Mouse (Mus musculus) ES-E14 (cell line): Measurements from ENCODE around the gene Nhs. TPM values are rescaled to one million over a fixed set of nuclear protein-coding genes. Genes with fewer than 3 reads are reported as not detected.

ENCODE experiments used
- DNase-seq: peaks from one replicate; pipeline ENCODE4 v3.0.0-alpha.2; 2013; ENCODE audit warnings: low read depth, low spot score
- H3K27ac ChIP-seq: 2 replicates; pipeline ENCODE4 v1.5.1; 2012; ENCODE audit warnings: low read depth, mild to moderate bottlenecking, low read length, moderate library complexity, mixed read lengths; ENCODE audit not compliant: poor library complexity, insufficient read depth, severe bottlenecking
- H3K36me3 ChIP-seq: 2 replicates; pipeline ENCODE4 v1.6.1; 2012; ENCODE audit warnings: mild to moderate bottlenecking, low read length, moderate library complexity, mixed read lengths; ENCODE audit not compliant: control insufficient read depth, poor library complexity, insufficient read depth, severe bottlenecking
- H3K4me1 ChIP-seq, 2 experiments: fragments of 150-350 bp in 1 of 2; sonication (generic) in 1 of 2; 2 replicates each; pipeline ENCODE4 v1.6.1; 2012; ENCODE audit warnings: low read length in 2 of 2, mild to moderate bottlenecking in 1 of 2, mixed read lengths in 1 of 2; ENCODE audit not compliant: control insufficient read depth in 2 of 2, insufficient read depth in 2 of 2, poor library complexity in 1 of 2
- H3K4me3 ChIP-seq, 2 experiments: fragments of 150-350 bp in 1 of 2; sonication (generic) in 1 of 2; 2 replicates each; pipeline ENCODE4 v1.5.1; 2012; ENCODE audit warnings: low read length in 2 of 2, low read depth in 1 of 2, mild to moderate bottlenecking in 1 of 2, mixed read lengths in 1 of 2; ENCODE audit not compliant: insufficient read depth in 1 of 2, poor library complexity in 1 of 2, severe bottlenecking in 1 of 2
- H3K9ac ChIP-seq: 2 replicates; pipeline ENCODE4 v1.6.1; 2012; ENCODE audit warnings: low read depth, mild to moderate bottlenecking, low read length, mixed read lengths; ENCODE audit not compliant: poor library complexity, insufficient read depth, severe bottlenecking
- H3K9me3 ChIP-seq: fragments of 150-350 bp; sonication (generic); 2 replicates; pipeline ENCODE4 v1.6.1; 2012; ENCODE audit warnings: low read depth, mild to moderate bottlenecking, low read length; ENCODE audit not compliant: control insufficient read depth, insufficient read depth
- CHD2 ChIP-seq: IDR thresholded peaks from 2 replicates; pipeline ENCODE4 v1.6.1; 2014; ENCODE audit warnings: mild to moderate bottlenecking, low read depth, low read length, inconsistent platforms
- HCFC1 ChIP-seq: IDR thresholded peaks from 2 replicates; pipeline ENCODE4 v1.6.1; 2012; ENCODE audit warnings: low read length, inconsistent platforms, borderline replicate concordance; ENCODE audit not compliant: insufficient read depth
- MAFK ChIP-seq: IDR thresholded peaks from 2 replicates; pipeline ENCODE4 v1.6.1; 2014; ENCODE audit warnings: mild to moderate bottlenecking, low read depth, low read length, inconsistent platforms; ENCODE audit not compliant: insufficient read depth
- ZC3H11A ChIP-seq: IDR thresholded peaks from 2 replicates; pipeline ENCODE4 v1.6.1; 2012; ENCODE audit warnings: low read depth, mild to moderate bottlenecking, inconsistent platforms, low read length, borderline replicate concordance
- ZNF384 ChIP-seq: IDR thresholded peaks from 2 replicates; pipeline ENCODE4 v1.6.1; 2012; ENCODE audit warnings: low read depth, low read length, inconsistent platforms
- in situ Hi-C, 2 experiments: fragments of 600-800 bp; cut with MboI; formaldehyde crosslinking; loops; one replicate each; pipeline ENCODE4 v1.15.1; 2025; ENCODE audit warnings: low sequenced_read_pairs in 2 of 2, inconsistent platforms in 1 of 2; ENCODE audit not compliant: unreplicated experiment in 2 of 2
- total RNA-seq: library from RNA; depleted of rRNA; stranded (reverse); fragments of 300-350 nt; gene quantifications from 2 replicates; pipeline ENCODE4 v1.2.3, GENCODE M21; 2012

Gene Nhs
- total RNA-seq, 1 experiment: 3.2 TPM

DNA sequence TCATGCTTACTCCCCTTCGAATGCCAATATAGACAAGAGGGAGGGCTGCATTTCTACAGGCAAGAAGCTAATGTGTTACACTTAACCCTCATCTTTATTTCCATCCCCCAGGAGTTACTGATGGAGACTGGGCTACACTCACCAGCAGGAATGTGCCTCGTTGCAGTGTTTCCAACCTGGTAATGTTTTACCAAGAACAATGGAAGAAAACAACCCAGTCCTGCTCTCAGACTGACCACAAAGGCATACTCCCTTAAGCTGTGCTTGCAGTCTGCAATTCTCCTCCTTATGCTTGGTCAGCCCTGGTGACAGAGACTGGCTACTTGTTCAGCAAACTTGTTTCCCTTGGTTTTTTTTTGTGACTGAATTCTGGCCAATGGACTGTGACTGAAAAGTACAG, 21.7 kb downstream of the Nhs start:
- in situ Hi-C loops: no loop called here
- DNase-seq: no peak
- no peak overlapping the region for H3K27ac ChIP-seq
- no peak overlapping the region for H3K9ac ChIP-seq
- no peaks in the 10 kb centered on the region for H3K4me1 ChIP-seq
- H3K9me3 ChIP-seq: no peaks in the 10 kb centered on the region
- TF ChIP-seq ZNF384 (no peak), ZC3H11A (no peak), MAFK (no peak), HCFC1 (no peak), CHD2 (no peak)
- H3K36me3 ChIP-seq: no peaks in the 10 kb centered on the region
- no peak overlapping the region for H3K4me3 ChIP-seq

DNA sequence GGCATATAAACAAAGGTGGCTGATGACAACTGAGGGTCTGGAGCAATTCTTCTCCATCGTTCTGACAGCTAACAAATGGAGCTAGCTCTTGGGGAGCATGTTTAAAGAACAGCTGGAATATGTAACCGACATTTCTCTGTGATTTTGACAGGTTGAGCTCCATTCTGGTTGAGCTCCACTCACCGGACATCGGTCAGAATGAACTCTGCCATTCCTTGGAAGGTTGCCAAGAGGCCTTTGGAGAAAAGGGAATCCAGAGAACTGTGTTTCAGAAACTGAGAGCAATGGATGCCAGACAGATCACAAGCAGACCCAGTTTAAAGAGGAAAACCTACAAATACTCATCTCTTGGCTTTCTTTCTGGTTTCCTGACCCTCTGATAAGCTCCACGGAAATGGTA, 46.3 kb downstream of the Nhs start:
- Histone ChIP-seq H3K4me1 (no peaks in the 10 kb centered on the region), H3K9ac (no peak overlapping the region), H3K36me3 (no peaks in the 10 kb centered on the region), H3K4me3 (no peak overlapping the region), H3K9me3 (no peaks in the 10 kb centered on the region), H3K27ac (no peak overlapping the region)
- TF ChIP-seq MAFK (no peak), CHD2 (no peak), ZNF384 (no peak), ZC3H11A (no peak), HCFC1 (no peak)
- in situ Hi-C loops: no loop called here
- no peak for DNase-seq

DNA sequence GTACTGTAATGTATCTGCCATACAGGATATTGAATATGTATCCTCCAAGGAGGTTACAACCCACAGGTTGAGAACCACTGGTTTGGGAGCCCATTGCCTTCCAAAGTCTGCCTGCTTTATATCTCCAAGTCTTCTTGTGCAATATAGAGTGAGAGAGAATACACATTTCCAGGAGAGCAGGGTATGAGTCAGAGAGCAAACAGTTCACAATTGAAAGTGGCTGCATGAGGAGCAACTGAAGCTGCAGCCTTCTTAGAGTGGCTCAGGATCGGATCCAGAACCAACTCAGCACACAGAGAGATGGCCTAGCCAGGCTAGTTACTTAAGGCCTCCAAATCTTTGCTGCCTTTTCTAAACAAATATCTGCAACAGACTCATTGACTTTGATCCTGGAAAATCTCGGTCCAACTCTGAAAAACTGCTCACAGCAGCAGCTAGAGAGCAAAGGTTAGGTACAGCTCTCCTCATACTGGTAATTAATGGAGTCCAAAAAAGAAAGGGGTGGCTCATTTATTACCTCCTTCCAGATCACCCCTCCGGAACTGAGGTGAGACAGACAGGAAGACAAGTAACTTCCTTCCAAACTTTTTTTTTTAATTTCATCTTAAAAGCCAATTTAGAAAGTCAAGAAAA, 56.6 kb downstream of the Nhs start:
- DNase-seq: no peak

DNA sequence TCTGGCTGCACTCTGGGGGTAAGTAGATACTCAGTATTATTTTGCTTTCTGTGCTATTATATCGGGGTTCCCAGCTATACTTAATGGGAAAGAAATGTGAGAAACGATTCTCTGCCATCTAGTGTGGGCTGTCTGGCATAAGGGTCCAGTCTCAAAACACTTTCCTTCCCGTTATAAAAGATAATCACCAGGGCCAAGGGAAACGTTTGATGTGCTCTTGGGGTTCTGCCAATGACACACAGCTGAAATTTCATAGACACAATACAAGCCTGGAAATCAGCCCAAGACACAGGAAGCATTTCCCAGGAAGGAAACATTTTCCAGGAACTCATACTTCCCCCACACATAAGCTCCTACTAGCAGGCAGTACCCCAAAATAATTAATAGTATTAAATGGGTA, 61.2 kb downstream of the Nhs start:
- H3K9ac ChIP-seq: no peak overlapping the region
- in situ Hi-C loops: no loop called here
- no peaks in the 10 kb centered on the region for H3K4me1 ChIP-seq
- no peaks in the 10 kb centered on the region for H3K36me3 ChIP-seq
- DNase-seq: no peak
- no peak for TF ChIP-seq ZNF384
- no peak for TF ChIP-seq ZC3H11A
- no peak for TF ChIP-seq CHD2
- no peak for TF ChIP-seq HCFC1
- TF ChIP-seq MAFK: no peak
- no peak overlapping the region for H3K4me3 ChIP-seq
- H3K9me3 ChIP-seq: no peaks in the 10 kb centered on the region
- H3K27ac ChIP-seq: no peak overlapping the region

More for the DNA sequence above, 56.6 kb downstream of the Nhs start:
- H3K9me3 ChIP-seq: no peaks in the 10 kb centered on the region
- in situ Hi-C loops: no loop called here
- H3K4me1 ChIP-seq: no peaks in the 10 kb centered on the region
- H3K36me3 ChIP-seq: no peaks in the 10 kb centered on the region
- H3K4me3 ChIP-seq: no peak overlapping the region
- no peak overlapping the region for H3K27ac ChIP-seq
- no peak overlapping the region for H3K9ac ChIP-seq
- TF ChIP-seq HCFC1: no peak
- no peak for TF ChIP-seq CHD2
- TF ChIP-seq MAFK: no peak
- TF ChIP-seq ZNF384: no peak
- no peak for TF ChIP-seq ZC3H11A

DNA sequence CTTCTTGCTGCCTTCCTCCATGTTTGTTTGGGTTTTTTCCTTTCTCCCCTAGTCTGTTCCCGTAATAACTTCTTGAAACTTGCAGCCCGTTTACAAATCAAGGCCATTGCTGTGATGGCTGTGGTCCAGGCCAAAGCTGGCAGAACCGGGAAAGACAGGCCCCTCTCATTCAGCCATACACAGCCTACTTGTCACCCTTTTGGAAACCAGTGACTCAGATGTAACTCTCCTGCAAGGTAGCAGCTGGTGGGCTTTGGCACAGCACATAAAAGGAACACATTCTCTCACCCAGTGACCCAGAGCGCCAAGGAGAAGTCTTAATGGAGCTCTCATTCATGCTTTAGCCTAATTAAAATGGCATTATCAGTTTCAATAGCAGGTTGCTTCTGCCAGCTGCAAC, 72.2 kb downstream of the Nhs start:
- in situ Hi-C loops: no loop called here
- H3K36me3 ChIP-seq: no peaks in the 10 kb centered on the region
- TF ChIP-seq MAFK (no peak), ZNF384 (no peak), ZC3H11A (no peak), CHD2 (no peak), HCFC1 (no peak)
- no peaks in the 10 kb centered on the region for H3K9me3 ChIP-seq
- H3K4me1 ChIP-seq: no peaks in the 10 kb centered on the region
- DNase-seq: no peak
- H3K9ac ChIP-seq: no peak overlapping the region
- no peak overlapping the region for H3K27ac ChIP-seq
- H3K4me3 ChIP-seq: no peak overlapping the region
